Mouse (Mus musculus) embryo, embryonic 11 days (tissue): ENCODE data around the gene Psmb3.
"Not testable (repeated sequence)": the region's sequence is repeated elsewhere in the genome, so short reads cannot be mapped to it uniquely, and the experiment has no call there.

Experiments
- DNase-seq: peaks from one replicate; pipeline ENCODE4 v3.0.0-alpha.2; 2015

The Psmb3 gene

DNA sequence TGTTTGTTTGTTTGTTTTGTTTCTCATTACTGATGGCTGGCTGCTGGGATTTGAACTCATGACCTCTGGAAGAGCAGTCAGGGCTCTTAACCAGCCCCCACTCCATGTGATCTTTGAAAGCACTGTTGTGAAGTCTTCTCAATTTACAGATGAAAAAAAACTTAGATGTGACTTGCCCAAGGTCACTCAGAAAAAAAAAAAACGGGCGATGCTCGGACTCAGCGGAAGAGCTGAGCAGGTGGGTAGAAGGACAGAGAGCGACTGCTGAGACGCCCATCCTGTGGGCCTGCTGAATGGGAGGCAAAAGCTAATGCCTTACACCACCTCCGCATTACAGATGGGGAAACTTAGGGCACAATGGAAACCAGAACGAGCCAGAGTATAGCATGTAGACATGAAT lies 6.5 kb upstream of the Psmb3 start:
- no peak for DNase-seq

GRCm38 (mm10) chr11:97697199-97697890 lies 5.9 kb upstream of the Psmb3 start:
- DNase-seq = no peak

- peak; percentile 69 for DNase-seq
These were observed 5.2 kb upstream of the Psmb3 start for GRCm38 (mm10) chr11:97697891-97698529.

- peak; percentile 90 for DNase-seq
These were observed 4.2 kb upstream of the Psmb3 start for GRCm38 (mm10) chr11:97698741-97699611.

DNA sequence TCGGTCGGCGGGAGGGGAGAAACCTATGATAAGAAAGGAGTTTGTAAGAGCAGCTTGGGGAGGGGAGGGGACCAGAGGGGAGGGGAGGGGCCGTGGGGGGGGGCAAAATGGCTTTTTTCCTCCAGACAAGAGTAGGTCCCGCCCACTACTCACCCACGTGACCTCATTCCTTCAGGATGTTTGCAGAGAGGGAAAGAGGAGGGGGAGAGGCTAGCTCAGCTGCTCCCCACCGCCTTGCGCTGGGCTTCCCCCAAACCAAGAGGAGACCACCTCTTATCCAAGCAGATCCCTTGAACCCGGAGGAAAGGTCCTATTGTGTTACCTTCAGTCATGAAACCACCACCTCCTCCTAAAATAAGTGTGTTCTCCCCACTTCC lies 3.6 kb upstream of the Psmb3 start:
- DNase-seq = peak; percentile 96

GRCm38 (mm10) chr11:97700003-97700745 lies 3.0 kb upstream of the Psmb3 start, which contains the start of gene Pcgf2:
Gene Pcgf2 (minus strand): TSS chr11:97700497.
- peak; percentile 84 for DNase-seq

- DNase-seq = peak; percentile 62
These were observed 2.2 kb upstream of the Psmb3 start for GRCm38 (mm10) chr11:97700746-97701580.

DNA sequence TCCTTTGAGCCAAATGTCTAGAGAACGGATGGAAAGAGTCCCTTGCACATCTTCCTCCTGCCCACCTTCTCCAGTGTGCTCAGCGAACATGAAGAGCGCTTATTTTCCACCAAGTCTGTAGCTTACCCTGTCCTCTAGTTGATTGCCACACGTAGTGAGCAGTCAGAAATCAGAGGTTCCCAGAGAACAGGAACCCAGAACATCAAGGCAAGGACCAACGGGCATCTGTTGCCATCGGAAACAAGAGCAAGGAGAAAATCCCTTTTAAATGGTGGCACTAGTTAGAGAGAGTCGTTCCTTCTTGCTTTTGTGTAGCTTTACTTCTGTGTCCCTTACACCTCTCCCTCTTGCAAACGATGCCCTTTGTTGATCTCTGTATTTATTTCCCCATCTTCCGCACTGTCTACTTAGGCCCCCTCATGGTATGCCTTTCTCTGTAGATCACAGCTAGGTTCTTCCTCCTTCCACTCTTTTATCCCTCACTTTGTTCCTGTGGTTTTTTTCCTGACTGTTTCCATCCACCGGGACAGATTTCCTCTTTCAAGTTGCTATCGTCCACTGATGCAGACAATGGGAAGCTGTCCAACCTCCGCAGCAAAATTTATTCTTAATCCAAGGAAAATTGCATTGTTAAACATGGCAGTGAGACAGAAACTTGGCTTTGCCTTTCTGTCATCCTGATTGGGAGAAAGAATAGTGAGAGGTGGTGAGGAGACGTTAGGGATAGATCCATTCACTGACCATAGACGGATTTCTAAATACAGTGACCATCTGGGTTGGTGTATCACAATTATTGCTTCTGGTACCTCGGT lies 1.4 kb upstream of the Psmb3 start:
- no peak for DNase-seq

- peak; percentile 86 for DNase-seq
These were observed 830 bp upstream of the Psmb3 start for GRCm38 (mm10) chr11:97702393-97702745.

- DNase-seq = not testable (repeated sequence)
These were observed 6.9 kb downstream of the Psmb3 start for GRCm38 (mm10) chr11:97710067-97710466.

- DNase-seq = no peak
These were observed 8.2 kb downstream of the Psmb3 start for GRCm38 (mm10) chr11:97711200-97711900.

- DNase-seq = no peak
These were observed 9.1 kb downstream of the Psmb3 start for GRCm38 (mm10) chr11:97712286-97712685.

- DNase-seq = no peak
These were observed 10.7 kb downstream of the Psmb3 start for GRCm38 (mm10) chr11:97713896-97714295.

- DNase-seq = no peak
These were observed 11.2 kb downstream of the Psmb3 start for GRCm38 (mm10) chr11:97714356-97714755.

GRCm38 (mm10) chr11:97714784-97715760 lies 11.9 kb downstream of the Psmb3 start:
- no peak for DNase-seq

DNA sequence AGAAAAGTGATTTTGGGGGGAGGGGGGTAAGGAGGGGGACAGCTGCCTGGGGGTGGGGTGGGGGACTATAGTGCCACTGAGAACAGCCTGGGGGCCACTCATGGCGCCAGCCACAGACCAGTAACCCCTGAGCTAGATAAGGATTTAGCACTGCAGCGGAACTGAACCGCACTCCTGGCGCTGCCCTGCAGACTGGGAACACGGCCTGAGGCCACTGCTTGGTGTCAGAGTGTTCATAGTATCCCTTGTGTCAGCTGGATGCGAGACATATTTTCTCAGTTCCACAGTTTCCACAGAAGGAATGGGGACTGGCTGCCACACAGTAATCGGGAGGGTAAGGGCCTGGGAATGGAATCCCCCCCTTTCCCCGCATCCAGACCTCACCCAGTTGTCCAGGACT lies 12.8 kb downstream of the Psmb3 start:
- DNase-seq = no peak

GRCm38 (mm10) chr11:97717369-97718280 lies 14.4 kb downstream of the Psmb3 start:
- no peak for DNase-seq

GRCm38 (mm10) chr11:97718281-97718860 lies 15.2 kb downstream of the Psmb3 start:
- DNase-seq = no peak
